Mouse (Mus musculus) 3134 (cell line): ENCODE measurements around the gene Tnfsf10.

Experiments used
- DNase-seq: peaks from one replicate; pipeline ENCODE4 v3.0.0-alpha.2; 2011; ENCODE audit warnings: low spot score; ENCODE audit not compliant: insufficient read length; ENCODE audit errors: extremely low read depth

Gene Tnfsf10

GRCm38 (mm10) chr3:27302339-27303022 lies 14.3 kb upstream of the Tnfsf10 start:
- DNase-seq, result no peak

- no peak for DNase-seq
Observed at GRCm38 (mm10) chr3:27306815-27307214, 10.0 kb upstream of the Tnfsf10 start.

GRCm38 (mm10) chr3:27310973-27311372 lies 5.9 kb upstream of the Tnfsf10 start:
- DNase-seq, result peak; percentile 42

DNA sequence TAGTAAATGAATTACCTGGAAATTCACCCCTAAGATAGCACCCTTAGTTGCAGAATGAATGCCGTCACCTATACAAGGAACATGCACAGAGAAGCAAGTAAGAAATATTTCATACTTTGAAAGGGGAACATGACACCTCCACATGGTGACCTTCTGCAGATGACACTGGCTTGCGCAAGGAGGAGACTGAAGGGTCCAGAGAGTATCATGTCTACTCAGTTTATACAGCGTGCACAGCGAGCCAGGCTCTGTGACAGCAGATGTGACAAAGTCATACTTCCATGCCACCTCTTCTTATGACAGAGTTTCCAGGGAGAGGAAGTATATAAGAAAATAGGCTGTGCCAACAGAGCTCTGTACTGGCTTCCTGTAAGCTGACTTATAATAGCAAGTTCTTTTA lies 5.4 kb upstream of the Tnfsf10 start:
- DNase-seq, result no peak

DNA sequence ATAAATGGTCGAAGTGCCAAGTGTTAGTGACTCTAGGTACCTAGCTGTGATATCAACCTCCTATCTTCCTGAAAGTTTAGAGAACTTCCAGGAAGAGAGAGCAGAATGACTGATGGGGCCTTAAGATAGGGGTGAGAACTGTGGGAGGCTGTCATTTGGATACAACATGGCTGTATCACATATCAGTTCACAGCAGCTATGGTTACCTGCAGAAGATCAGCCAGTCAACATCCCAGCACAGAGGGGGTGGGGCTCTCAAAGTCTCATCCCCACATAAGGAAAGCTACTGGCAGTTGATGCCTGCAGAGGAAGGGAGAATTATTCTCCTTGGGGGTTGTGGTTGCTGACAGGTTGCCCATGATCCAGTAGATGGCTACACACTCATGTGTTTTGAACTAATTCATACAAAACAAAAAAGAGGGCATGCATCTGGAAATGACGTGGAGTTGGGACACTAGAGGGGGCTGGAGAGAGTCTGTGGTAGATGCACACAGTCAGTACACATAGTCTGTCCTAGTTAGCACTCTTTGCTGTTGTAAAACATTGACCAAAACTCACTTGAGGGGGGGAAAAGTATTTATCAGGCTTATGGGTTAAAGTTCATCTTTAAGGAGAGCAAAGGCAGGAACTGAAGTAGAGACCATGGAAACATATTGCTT lies 2.2 kb upstream of the Tnfsf10 start:
- no peak for DNase-seq

DNA sequence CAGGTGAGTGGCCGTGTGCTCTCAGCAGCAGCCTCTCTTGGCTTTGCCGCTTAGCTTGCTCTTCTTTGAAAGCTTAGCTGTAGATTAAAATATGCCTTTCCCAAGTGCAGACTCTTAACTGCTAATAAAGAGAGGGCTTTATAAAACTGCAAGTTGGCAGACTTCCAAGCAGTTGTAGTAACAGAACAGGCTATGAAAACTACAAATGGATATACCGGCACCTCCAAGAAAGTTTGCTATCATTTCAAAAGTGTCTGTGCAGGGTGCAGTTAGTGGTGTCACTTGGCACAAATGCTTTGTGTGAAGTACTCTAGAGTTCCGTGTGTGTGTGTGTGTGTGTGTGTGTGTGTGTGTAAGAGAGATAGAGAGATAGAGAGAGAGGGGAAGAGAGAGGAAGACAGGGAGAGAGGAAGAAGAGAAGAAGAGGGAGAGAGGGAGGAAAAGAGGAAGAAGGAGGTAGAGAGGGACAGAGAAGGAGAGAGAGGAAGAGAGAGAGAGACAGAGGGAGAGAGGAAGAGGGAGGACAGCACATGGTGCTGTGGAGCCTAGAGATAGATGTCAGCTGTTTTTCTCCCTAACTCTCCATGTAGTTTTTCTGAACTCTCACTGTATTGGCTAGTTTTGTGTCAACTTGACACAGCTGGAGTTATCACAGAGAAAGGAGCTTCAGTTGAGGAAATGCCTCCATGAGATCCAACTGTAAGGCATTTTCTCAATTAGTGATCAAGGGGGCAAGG lies 628 bp downstream of the Tnfsf10 start:
- no peak for DNase-seq

DNA sequence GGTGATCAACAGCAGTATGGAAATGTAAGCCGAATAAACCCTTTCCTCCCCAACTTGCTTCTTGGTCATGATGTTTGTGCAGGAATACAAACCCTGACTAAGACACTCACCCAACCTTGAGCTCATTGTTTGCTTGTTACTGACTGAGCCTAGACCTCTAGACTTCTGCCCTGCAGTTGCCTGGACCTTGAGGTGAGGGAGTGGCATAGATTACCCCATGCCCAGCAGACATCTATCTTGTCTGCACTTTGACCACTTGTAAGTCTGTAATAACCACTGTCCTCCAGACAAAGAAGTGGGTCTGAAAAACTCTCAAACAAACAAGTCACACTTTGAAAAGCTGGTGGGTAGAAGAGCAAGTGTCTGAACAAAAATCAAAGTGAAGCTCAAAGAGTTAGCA lies 2.8 kb downstream of the Tnfsf10 start:
- DNase-seq, result no peak

DNA sequence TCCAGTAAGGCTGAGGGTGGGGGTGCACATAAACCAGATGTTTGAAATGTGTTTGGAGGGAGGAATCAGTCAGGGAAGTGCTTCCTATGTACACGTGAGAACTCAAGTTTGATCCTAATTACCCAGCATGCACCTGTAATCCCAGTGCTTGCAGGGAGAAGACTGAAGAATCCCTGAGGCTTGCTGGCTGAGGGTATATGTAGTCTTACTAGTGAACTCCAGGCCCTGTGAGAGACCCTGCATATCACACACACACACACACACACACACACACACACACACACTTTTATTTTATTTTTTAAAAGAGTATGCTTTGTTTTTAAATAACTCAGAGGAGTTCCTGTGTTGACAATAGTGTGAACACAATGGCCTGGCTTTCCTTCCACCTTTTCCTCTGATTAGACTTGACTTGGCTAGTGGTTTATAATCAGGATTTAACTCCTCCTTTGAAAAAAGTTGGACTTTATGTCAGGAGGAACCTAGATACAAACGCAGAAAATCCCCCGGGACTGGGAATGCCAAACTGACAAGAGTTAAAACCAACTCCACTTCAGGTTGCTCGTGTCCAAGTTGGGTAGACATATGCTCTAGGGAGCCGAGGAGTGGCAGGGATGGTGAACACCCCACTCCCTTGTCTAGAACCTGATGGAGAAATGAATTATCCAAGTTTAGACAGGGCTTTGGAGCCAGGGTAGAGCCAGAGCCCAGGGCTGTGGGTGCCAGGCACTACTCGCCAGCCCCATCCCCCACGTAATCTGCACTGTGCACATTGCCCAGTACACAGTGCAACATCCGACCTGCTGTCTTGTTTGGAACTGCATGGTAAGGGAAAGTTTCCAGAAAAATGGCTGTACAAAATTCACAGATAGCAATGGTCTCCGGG lies 4.0 kb downstream of the Tnfsf10 start:
- no peak for DNase-seq

DNA sequence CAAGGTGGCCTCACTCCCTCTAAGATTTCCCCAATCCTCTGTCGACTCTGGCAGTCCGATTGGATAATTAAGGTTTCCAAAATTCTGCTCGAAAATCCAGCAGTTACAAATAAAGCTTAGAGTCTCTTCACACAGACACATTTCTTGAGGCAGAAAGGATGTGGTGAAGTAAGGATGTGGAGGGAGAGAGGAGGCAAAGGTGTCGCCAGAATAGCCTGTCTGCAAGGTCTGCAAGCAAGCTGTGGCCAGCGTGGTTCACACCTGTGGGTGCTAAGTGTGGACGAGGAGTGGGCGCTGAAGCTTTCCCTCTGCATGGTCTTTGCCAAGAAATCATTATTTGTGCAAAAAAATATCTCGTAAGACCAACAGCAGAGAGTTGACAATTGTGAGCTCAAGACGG lies 5.8 kb downstream of the Tnfsf10 start:
- no peak for DNase-seq

- no peak for DNase-seq
Observed at GRCm38 (mm10) chr3:27323551-27323950, 6.7 kb downstream of the Tnfsf10 start.

- DNase-seq, result no peak
Observed at GRCm38 (mm10) chr3:27326633-27327191, 9.9 kb downstream of the Tnfsf10 start.

DNA sequence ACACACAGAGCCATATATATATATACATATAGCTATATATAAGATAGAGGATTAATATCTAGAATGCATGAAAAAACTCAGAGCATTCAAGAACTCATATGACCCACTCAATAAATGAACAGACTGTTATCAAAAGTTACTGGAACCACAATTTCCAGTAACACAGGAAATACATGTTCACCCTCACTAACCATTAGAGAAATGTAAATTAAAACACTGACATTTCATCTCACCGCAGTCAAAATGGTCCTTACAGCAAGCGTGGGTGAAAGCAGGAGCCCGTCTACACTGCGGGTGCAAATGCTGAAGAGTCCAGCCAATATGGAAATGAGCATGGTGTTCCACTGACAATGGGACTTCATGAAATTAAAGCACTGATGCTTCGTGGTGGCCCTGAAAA lies 13.9 kb downstream of the Tnfsf10 start:
- DNase-seq, result no peak

DNA sequence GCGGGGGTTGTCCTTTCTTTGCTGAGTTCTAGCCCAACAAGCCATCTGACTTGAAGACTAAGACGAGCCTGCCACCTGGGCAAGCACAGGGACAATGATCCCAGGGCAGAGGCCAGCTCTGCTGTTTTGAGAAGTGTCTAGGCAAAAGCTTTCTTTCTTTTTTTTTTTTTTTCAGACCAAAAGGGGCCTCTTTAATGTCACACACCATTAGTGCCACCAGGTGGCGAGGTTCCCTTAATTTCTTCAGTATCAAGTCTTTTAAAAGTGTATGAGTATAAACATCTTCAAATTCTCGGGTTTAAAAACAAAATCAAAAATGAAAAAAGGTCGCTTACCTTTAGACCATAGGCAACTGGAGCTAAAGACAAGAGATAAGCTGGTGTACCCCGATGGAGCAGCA lies 21.6 kb downstream of the Tnfsf10 start:
- DNase-seq, result peak; percentile 23

DNA sequence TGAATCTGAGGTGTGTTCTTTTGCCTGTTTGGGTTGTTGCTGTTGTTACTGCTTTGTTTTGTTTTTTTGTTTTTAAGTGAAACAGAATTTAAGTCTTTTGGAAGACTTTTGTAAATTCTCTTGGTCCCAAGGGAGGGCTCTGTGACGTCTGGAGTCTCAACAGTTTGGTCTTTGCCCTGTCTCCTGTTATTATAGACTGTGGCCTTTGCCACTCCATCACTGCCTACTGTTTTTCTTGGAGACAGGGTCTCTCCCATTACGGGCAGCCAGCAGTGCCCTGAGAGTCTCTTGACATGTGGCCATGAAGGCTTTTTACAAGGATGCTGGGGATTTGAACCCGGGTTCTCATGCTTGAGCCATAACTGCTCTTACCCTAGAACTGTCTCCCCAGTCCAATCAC lies 22.1 kb downstream of the Tnfsf10 start:
- no peak for DNase-seq

DNA sequence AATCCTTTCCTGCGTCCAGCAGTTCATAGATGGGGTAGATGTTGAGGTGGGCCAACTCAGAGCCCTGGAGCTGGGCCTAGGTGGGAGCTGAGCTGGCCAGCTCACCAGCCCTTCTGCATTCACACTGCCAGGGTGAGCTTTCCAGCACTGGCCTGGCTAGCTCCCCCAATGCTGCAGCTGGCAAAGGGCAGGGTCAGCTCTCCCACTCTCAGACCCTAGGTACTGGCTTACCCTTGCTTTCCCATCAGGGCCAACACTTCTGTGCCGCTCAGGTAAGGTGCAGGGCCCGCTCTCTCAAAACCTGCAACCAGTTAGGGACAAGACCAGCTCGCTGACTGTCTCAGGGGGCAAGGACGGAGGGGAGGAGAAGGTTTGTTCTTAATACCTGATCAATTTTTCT lies 23.9 kb downstream of the Tnfsf10 start:
- DNase-seq, result no peak

GRCm38 (mm10) chr3:27342462-27342861 lies 25.6 kb downstream of the Tnfsf10 start:
- no peak for DNase-seq

GRCm38 (mm10) chr3:27345526-27345925 lies 28.7 kb downstream of the Tnfsf10 start:
- DNase-seq, result peak; percentile 32

GRCm38 (mm10) chr3:27348462-27348861 lies 31.6 kb downstream of the Tnfsf10 start:
- no peak for DNase-seq

DNA sequence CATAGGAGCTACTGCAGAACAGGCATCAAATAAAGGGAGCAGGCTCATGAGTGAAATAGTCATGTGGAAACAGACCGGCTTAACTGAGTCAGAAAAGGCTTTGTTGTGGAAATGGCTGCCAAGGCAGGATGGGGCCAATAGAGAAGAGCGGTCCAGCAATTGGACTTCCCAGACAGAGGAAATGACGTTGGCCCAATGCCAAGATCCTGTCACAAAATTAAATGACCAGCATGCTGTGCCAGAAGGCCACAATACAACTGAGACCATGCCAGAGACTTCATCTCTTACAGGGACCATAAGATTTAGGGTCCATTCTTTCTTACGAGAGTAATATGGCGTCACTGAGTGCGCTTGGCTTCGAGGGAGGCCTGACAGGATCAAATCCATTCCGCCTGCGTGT lies 34.3 kb downstream of the Tnfsf10 start:
- no peak for DNase-seq

- DNase-seq, result no peak
Observed at GRCm38 (mm10) chr3:27359100-27359720, 42.4 kb downstream of the Tnfsf10 start.
